Mouse (Mus musculus): Measurements from ENCODE around the gene Gm10644.

Gm10644 gene

GRCm38 (mm10) chr8:83980250-83980649 lies 25.2 kb upstream of the Gm10644 start:
- DNase-seq: no peak

DNA sequence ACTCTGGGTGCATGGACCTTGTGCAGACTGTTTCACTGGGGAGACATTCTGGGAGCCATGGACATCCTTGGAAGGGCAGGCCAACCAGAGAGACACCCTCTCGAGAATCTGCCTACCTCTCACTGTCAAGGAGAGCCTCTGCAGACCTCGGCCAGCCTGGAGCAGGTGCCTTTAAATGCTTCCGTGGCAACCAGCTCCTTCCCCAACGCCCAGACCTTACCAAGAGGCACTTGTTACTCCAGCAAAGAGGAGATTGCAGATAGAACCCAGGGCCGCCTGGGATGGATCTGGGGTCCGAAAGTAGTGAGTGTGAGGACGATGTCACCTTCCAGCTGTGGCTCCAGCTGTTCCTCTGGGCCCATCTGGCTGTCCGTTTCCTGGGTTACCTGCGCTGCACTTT lies 23.2 kb upstream of the Gm10644 start:
- DNase-seq: no peak

- DNase-seq: peak; percentile 50
Observed at GRCm38 (mm10) chr8:83977646-83978045, 22.6 kb upstream of the Gm10644 start.

DNA sequence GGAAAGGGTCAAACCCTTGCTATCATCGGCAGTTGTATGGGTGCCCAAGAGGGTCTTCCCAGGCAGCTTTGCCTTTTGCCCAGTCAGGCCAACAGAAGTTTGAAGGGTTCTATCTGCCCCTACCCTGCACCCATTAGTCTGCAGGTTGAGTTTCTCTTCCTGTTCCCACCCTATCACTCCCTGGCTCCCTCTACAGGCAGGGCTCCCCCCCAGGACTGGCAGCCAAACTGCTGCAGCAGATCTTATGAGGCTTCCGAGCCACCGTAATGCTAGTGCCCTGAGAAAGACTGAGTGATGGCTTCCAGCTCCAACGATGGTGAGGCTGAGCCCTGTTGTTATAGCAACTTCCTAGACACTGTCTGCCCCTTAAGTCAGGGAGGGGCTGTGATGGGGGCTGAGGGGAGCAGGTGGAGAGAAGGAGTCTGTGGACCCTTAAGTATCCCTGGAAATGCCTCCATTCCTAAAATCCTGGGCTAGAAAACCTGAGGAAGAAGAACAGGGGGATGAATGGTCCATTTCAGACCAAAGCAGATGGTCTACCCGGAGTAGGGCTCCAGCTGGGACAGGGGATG lies 21.9 kb upstream of the Gm10644 start:
- DNase-seq: no peak

DNA sequence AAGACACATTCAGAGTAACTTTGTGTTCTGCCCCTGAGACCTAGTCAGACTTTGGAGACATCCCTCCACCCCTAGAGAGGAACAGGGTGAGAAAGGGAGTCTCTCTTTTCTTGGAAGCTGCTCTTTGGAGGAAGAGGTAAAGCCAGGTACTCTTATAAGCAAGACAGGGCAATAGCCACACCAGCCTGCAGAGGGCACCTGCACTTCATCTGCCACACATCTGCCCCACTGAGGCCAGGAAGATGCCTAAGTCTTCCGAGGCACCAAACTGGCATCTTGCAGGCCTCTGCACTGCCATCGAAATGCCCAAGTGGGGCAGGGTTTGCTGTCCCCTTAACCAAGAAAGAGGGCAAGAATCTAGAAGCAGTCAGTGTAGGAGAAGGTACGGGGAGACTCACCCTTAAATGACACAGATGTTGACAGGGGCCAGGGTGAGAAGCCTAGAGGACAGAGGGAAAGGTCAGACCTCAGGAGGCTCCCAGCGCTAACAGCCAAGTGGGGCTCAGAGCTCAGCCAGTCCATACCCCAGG lies 21.2 kb upstream of the Gm10644 start:
- no peak for DNase-seq

DNA sequence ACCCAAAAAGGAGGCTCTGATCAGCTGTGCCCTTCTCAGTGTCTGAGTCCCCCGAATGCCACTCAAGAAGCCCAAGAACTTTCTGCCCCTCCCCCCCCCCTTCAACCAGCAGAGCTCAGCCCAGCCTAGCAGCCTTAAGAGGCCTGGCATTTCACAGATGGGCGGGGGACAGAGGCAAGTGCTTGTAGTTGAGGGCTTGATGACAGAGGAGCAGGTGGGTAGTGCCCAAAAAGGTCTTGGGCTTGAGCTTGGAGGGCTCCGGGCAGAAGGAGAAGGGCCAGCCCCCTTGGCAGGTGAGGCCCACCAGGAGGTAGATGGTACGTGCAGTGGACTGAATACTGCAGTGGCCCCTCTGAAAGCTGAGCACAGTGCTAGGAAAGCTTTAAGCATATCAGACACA lies 19.5 kb upstream of the Gm10644 start:
- no peak for DNase-seq

DNA sequence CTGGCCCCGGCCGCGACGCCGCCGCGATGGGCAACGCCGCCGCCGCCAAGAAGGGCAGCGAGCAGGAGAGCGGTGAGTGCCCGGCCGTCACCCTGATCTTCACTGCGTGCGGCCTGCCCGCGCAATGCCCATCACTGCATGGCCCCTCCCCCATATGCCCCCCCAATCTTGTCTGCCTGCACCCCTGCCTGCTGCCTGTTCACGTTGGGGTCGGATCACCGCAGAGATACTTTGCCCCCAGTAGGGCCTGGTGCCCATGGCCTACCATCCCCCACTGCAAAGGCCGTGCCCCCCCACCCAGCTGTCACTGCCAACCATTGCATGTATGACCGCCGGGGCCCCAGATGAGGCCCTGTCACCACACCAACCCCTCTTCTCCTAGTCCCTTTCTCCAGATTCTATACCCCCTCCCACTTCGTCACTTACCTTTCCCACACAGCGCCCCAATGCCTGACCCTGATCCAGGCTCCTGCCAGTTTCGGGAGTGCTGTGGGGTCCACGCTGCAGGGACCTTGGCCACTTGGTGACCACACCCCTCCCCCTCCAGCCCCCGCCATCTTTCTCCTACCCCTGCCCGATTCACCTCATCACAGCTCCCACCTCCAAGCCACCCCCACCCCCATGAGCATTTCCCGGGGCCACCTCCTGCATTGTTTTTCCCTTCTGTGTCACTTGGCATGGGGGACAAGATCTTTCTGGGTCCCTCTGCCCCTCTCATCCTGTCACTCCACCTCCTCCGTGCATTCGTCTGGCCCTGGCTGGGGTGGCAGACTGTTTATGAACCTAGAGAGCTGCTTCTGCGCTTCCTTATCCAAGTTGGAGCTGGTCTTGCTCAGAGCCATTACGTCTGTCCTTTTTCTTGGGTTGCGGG lies 18.4 kb upstream of the Gm10644 start:
- peak; percentile 26 for DNase-seq

- DNase-seq: peak; percentile 99
Observed at GRCm38 (mm10) chr8:83972150-83973120, 17.4 kb upstream of the Gm10644 start, which contains the start of gene Prkaca. Prkaca (plus strand) TSS chr8:83972993.

GRCm38 (mm10) chr8:83971661-83972060 lies 16.7 kb upstream of the Gm10644 start:
- DNase-seq: no peak

- no peak for DNase-seq
Observed at GRCm38 (mm10) chr8:83971121-83971520, 16.1 kb upstream of the Gm10644 start.

- DNase-seq: no peak
Observed at GRCm38 (mm10) chr8:83967701-83968100, 12.7 kb upstream of the Gm10644 start.

GRCm38 (mm10) chr8:83964015-83964765 lies 9.2 kb upstream of the Gm10644 start:
- no peak for DNase-seq

GRCm38 (mm10) chr8:83956789-83957188 lies 1.8 kb upstream of the Gm10644 start:
- no peak for DNase-seq

- DNase-seq: no peak
Observed at GRCm38 (mm10) chr8:83955958-83956218, 883 bp upstream of the Gm10644 start.

- no peak for DNase-seq
Observed at GRCm38 (mm10) chr8:83954749-83955105, 278 bp downstream of the Gm10644 start.

DNA sequence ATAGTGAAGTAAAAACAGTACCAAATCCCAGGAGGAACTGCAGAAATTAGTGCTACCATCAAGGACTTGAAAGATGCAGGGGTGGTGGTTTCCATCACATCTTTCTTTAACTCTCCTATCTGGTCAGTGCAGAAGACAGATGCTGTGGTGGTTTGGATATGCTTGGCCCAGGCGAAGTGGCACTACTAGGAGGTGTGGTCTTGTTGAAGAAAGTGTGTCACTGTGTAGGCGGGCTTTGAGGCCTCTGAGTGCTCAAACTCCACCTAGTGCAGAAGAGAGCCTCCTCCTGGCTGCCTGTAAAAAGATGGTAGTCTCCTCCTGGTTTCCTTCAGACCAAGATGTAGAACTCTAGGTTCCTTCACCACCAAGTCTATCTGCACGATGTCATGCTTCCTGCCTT lies 9.5 kb downstream of the Gm10644 start:
- no peak for DNase-seq

- no peak for DNase-seq
Observed at GRCm38 (mm10) chr8:83942446-83942845, 12.6 kb downstream of the Gm10644 start.

DNA sequence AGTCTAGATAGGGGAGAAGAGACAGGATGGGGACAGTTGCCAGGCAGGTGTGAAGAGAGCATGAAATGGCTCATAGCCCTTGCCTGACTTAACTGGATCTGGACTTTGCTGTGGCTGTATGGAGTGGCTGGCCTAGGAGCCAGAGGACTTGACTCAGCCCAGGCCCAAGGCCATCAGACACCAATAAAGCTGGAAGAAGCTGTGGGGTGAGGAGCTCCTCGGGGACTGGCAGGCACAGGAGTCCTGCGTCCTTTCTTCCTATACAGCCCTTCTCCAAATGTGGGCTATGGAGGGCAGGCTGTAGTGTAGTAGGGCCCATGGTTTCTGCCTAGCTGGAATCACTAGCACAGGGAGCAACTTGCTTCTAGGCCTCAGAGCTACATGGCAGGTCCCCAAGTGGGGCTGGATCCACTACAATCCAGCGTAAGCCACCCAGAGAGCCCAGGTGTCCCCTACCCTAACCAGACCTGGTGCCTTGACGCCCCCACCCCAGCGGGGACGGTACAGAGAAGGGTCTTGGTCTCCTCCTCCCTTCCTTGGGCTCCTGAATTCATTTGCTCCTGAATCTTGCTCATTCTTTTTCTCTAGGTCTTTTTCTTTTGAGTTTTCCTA lies 13.8 kb downstream of the Gm10644 start:
- DNase-seq: no peak

DNA sequence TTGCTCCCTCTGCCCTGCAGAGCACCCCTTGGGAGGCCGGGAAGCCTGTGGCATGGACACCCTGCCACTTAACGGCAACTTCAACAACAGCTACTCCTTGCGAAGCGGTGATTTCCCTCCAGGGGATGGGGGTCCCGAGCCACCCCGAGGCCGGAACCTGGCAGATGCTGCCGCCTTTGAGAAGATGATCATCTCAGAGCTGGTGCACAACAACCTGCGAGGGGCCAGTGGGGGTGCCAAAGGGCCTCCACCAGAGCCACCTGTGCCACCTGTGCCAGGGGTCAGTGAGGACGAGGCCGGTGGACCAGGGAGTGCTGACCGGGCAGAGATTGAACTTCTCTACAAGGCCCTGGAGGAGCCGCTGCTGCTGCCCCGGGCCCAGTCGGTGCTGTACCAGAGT lies 16.7 kb downstream of the Gm10644 start:
- no peak for DNase-seq

GRCm38 (mm10) chr8:83937645-83938044 lies 17.4 kb downstream of the Gm10644 start:
- no peak for DNase-seq

DNA sequence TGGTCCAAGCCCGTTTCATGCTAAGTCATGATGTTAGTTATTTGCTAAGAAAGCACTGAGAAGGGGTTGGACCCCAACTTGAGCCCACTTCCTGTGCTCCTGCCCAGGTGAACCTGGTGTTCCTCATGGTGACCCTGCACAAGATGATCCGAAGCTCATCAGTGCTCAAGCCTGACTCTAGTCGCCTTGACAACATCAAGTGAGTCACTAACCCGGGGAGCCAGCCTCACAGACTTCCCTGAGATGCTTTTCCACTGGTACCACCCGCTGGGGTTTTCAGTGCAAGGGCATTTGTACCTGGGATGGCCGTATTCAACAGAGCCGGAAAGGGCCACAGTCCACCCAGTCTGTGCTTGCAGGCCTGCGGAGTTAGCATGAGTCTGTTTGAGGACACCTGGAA lies 19.6 kb downstream of the Gm10644 start:
- no peak for DNase-seq

- DNase-seq: no peak
Observed at GRCm38 (mm10) chr8:83934994-83935393, 20.0 kb downstream of the Gm10644 start.
